Mouse (Mus musculus) liver, adult (tissue): Measurements from ENCODE around the gene Copb1.

Experiments used
- GATA4 ChIP-seq: IDR thresholded peaks from 2 replicates; pipeline ENCODE4 v1.6.1; 2014; ENCODE audit warnings: mild to moderate bottlenecking, low read length; ENCODE audit not compliant: insufficient replicate concordance

Copb1 gene

GRCm38 (mm10) chr7:114253885-114254833 lies at the start of gene Copb1:
Gene Copb1 (minus strand): TSS chr7:114254711.
- no peak for TF ChIP-seq GATA4

GRCm38 (mm10) chr7:114301293-114301782 lies 46.8 kb upstream of the Copb1 start:
- no peak for TF ChIP-seq GATA4

- TF ChIP-seq GATA4, result no peak
Measured at GRCm38 (mm10) chr7:114300782-114301181, 46.3 kb upstream of the Copb1 start.

GRCm38 (mm10) chr7:114299247-114299646 lies 44.7 kb upstream of the Copb1 start:
- TF ChIP-seq GATA4, result no peak

GRCm38 (mm10) chr7:114294698-114295097 lies 40.2 kb upstream of the Copb1 start:
- TF ChIP-seq GATA4, result no peak

GRCm38 (mm10) chr7:114293903-114294302 lies 39.4 kb upstream of the Copb1 start:
- no peak for TF ChIP-seq GATA4

- no peak for TF ChIP-seq GATA4
Measured at GRCm38 (mm10) chr7:114292501-114292971, 38.0 kb upstream of the Copb1 start.

GRCm38 (mm10) chr7:114291461-114292335 lies 37.2 kb upstream of the Copb1 start:
- TF ChIP-seq GATA4, result peak; percentile 33; the same call in 1 of the 2 replicates

- TF ChIP-seq GATA4, result no peak
Measured at GRCm38 (mm10) chr7:114290078-114290506, 35.6 kb upstream of the Copb1 start.

GRCm38 (mm10) chr7:114284296-114284910 lies 29.9 kb upstream of the Copb1 start:
- TF ChIP-seq GATA4, result no peak

GRCm38 (mm10) chr7:114283006-114283405 lies 28.5 kb upstream of the Copb1 start:
- no peak for TF ChIP-seq GATA4

- TF ChIP-seq GATA4, result no peak
Measured at GRCm38 (mm10) chr7:114281671-114282070, 27.2 kb upstream of the Copb1 start.

GRCm38 (mm10) chr7:114276005-114276752 lies 21.7 kb upstream of the Copb1 start, which contains the start of gene Psma1:
Gene Psma1 (minus strand): TSS chr7:114276118.
- no peak for TF ChIP-seq GATA4

GRCm38 (mm10) chr7:114275372-114276004 lies 21.0 kb upstream of the Copb1 start:
- no peak for TF ChIP-seq GATA4

GRCm38 (mm10) chr7:114268446-114268845 lies 13.9 kb upstream of the Copb1 start:
- no peak for TF ChIP-seq GATA4
